Mouse (Mus musculus) liver, embryonic 16.5 days (tissue): Measurements from ENCODE around the gene Rab11a. TPM values are rescaled to one million over a fixed set of nuclear protein-coding genes. Genes with fewer than 3 reads are reported as not detected.
A peak's percentile ranks its signal among the peaks of the same experiment; 100 is the strongest.

Source experiments
- ATAC-seq: fragments of 200-750 bp; cut with Nextera tagmentation; 2 replicates; pipeline ENCODE4 v1.8.0; 2017; ENCODE audit warnings: low read depth, mild to moderate bottlenecking, moderate number of reproducible peaks, moderate library complexity
- H3K27ac ChIP-seq: fragments of 300-500 bp; sonication (generic); 2 replicates; pipeline ENCODE4 v1.5.1; 2014; ENCODE audit warnings: mild to moderate bottlenecking, low read length
- H3K27me3 ChIP-seq: fragments of 300-500 bp; sonication (generic); 2 replicates; pipeline ENCODE4 v1.6.1; 2014; ENCODE audit warnings: low read depth, low read length, mixed read lengths; ENCODE audit not compliant: control insufficient read depth, insufficient read depth
- H3K36me3 ChIP-seq: fragments of 300-500 bp; sonication (generic); 2 replicates; pipeline ENCODE4 v1.6.1; 2014; ENCODE audit warnings: mild to moderate bottlenecking; ENCODE audit not compliant: control insufficient read depth, insufficient read depth
- H3K4me1 ChIP-seq: fragments of 300-500 bp; sonication (generic); 2 replicates; pipeline ENCODE4 v1.6.1; 2014; ENCODE audit warnings: low read depth, low read length, mixed read lengths; ENCODE audit not compliant: control insufficient read depth
- H3K4me2 ChIP-seq: fragments of 300-500 bp; sonication (generic); 2 replicates; pipeline ENCODE4 v1.6.1; 2014; ENCODE audit warnings: low read depth, low read length, mixed read lengths
- H3K4me3 ChIP-seq: fragments of 300-500 bp; sonication (generic); 2 replicates; pipeline ENCODE4 v1.5.1; 2014; ENCODE audit warnings: low read depth, mild to moderate bottlenecking, low read length
- H3K9ac ChIP-seq: fragments of 300-500 bp; sonication (generic); 2 replicates; pipeline ENCODE4 v1.6.1; 2014; ENCODE audit warnings: low read depth, low read length
- H3K9me3 ChIP-seq: fragments of 300-500 bp; sonication (generic); replicated peaks from 2 replicates; pipeline ENCODE4 v1.6.1; 2016; ENCODE audit warnings: low read length; ENCODE audit not compliant: control insufficient read depth
- WGBS: fragments of 180-500 bp; shearing (Covaris S2); extraction: QIAGEN DNeasy Blood & Tissue Kit; methylation state at CpG from one replicate; pipeline ENCODE4 v1.1.7; 2014; ENCODE audit not compliant: insufficient replicate concordance; 5-methylcytosine and 5-hydroxymethylcytosine counted together
- polyA plus RNA-seq: library from polyadenylated mRNA; unstranded; fragments of >200 nt; fragmentation: Nextera tagmentation; extraction: Ambion mirVana; gene quantifications from 2 replicates; pipeline ENCODE4 v1.2.1, GENCODE M21; 2015

Gene Rab11a
- 198 and 207 TPM in 2 replicates for polyA plus RNA-seq

DNA sequence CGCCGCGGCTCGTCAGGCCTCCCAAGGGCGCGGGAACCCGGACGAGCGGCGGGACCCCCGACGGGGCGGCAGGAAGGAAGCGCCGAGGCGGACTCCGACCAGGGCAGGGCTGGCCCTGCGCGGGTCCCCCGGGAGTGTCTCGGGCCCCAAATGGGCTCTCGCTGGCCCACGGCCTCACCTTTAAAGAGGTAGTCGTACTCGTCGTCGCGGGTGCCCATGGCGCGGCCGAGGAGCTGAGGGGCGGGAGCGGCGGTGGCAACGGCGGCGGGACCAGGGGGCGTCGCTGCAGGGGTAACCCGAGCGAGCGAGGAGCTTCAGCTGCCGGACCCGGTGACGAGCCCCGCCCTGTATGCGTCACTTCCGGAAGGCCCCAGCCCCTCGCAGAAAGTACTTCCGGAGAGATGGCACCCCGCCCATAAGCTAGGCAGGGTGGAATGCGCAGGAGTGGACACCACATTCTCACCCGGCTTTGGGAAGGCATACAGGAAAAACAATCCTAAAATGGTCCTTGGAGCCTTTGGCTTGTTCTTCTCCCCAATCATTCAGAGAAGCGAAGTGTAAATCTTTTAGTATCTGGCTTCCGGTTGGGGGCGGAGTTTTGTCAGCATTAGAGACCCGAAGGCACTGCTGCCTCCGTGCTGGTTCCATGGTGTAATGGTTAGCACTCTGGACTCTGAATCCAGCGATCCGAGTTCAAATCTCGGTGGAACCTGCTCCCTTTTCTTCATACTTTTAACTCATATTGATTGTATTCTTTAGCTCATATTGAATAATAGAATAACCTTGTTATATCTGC is at the start of gene Rab11a:
Gene Rab11a (minus strand): TSS at position 353 of the 796 bp plus-strand sequence.
- peaks cover 8% of the 10 kb centered on the region for H3K4me1 ChIP-seq
- no peaks in the 10 kb centered on the region for H3K36me3 ChIP-seq
- ATAC-seq: peak; percentile 94
- H3K4me3 ChIP-seq: peak within 1 kb of the TSS; percentile 96
- H3K4me2 ChIP-seq: peak within 1 kb of the TSS; percentile 88
- H3K27ac ChIP-seq: peak within 1 kb of the TSS; percentile 94
- H3K9me3 ChIP-seq: no peaks in the 10 kb centered on the region
- H3K27me3 ChIP-seq: no peaks in the 10 kb centered on the region
- under 1% methylated on average over 59 of the region's 61 CpGs for WGBS
- peak within 1 kb of the TSS; percentile 92 for H3K9ac ChIP-seq

DNA sequence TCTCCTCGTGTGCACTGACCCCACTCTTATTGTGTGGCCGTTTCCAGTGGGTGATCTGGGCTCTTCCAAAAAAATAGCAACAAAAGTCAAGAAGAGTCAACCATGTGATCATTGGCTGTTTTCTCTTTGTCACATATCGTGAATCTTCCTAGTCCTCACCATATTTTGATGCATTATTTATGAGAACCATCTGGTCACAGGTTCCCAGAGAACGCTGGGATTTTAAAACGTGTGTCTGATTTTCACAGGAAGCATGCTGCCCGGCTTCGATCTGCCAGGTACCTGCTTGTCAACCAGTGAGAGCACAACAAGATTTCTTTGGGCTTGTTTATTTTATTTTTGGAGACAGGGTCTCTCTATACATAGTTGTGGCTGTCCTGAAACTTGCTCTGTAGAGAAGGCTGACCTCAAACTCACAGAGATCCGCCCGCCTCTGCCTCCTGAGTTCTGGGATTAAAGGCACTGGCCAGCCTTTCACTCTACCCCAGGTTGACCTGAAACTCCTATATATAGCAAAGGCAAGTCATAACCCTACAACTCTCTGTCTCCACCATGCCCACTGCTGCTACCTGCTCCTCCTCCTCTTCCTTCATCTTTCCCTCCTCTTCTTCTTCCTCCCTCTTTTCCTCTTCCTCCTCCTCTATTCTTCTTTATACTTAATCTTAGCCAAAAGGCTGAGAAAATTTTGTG is 48.8 kb upstream of the Rab11a start:
- H3K36me3 ChIP-seq: no peaks in the 10 kb centered on the region
- H3K27ac ChIP-seq: peak overlapping the region; percentile 21; the same call in 1 of the 2 replicates
- 86% methylated on average over 9 of the region's 9 CpGs for WGBS
- no peaks in the 10 kb centered on the region for H3K27me3 ChIP-seq
- no peak overlapping the region for H3K4me3 ChIP-seq
- H3K4me2 ChIP-seq: no peak overlapping the region
- peaks cover 25% of the 10 kb centered on the region for H3K4me1 ChIP-seq
- H3K9ac ChIP-seq: no peak overlapping the region
- no peaks in the 10 kb centered on the region for H3K9me3 ChIP-seq
- ATAC-seq: no peak

DNA sequence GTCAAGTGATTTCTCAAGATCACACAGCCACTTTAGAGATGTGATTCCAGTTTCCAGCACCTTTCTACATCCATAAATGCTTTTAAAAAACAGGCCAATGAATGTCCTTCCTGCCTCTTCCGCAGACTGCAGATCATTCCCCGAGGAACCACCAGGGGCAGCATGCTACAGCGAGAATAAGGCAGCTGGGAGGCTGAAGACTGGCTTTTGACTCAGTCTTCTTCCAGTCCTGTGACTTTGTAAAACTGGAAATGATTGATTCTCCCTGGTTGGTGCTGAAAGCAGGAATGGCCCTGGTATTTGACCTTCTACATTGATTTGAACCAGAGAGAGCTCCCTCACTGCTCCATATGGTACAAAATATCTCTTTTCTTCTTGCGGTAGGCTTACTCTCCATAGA is 47.3 kb upstream of the Rab11a start:
- Histone ChIP-seq H3K4me2 (no peak overlapping the region), H3K4me1 (peaks cover 12% of the 10 kb centered on the region), H3K9ac (no peak overlapping the region), H3K9me3 (no peaks in the 10 kb centered on the region), H3K27me3 (no peaks in the 10 kb centered on the region), H3K27ac (0 out of 2 replicates have a peak overlapping the region, but pooled peaks have one; percentile 35), H3K4me3 (no peak overlapping the region), H3K36me3 (no peaks in the 10 kb centered on the region)
- 34% methylated on average over 4 of the region's 4 CpGs for WGBS
- peak; percentile 79 for ATAC-seq

DNA sequence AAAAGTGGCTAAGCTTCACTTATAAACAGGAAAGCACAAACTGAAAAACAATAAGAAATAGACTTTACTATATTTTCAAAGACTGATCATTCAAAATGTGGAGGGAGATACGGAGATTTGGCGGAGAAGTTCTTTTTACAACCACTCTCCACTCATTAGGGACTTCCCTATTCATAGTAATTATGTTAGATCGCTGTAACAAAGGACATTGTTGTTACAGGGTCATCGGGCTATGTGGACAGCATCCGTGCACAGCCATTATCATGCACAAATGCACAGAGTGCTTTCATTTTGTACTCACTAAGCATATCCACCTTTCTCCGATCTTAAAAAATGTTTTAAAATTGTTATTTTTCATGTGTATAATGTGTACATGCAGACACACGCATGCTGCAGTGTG is 46.0 kb upstream of the Rab11a start:
- ATAC-seq: no peak
- H3K4me1 ChIP-seq: peaks cover 6% of the 10 kb centered on the region
- 79% methylated on average over 7 of the region's 7 CpGs for WGBS
- no peaks in the 10 kb centered on the region for H3K36me3 ChIP-seq
- no peak overlapping the region for H3K9ac ChIP-seq
- H3K27me3 ChIP-seq: no peaks in the 10 kb centered on the region
- no peak overlapping the region for H3K27ac ChIP-seq
- no peaks in the 10 kb centered on the region for H3K9me3 ChIP-seq
- H3K4me2 ChIP-seq: no peak overlapping the region
- no peak overlapping the region for H3K4me3 ChIP-seq

DNA sequence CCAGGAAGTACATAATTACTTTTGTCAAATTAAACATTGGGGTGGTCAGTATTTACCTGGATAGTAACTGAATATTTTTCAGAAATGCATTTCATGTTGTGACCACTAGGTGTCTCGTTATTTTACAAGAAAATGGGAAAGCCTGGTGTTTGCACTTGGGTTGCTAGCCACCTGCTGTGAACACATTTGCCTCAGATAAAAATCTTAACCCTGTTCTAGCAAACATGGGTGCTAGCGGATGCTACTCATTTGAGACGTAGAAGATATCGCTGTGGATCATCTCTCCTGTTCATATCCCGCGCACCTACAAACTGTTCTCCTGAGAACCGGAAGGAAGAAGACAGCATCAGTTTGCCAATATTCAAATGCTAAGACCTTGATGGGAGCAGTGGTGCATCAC is 42.1 kb upstream of the Rab11a start:
- Histone ChIP-seq H3K27ac (no peak overlapping the region), H3K27me3 (no peaks in the 10 kb centered on the region), H3K9me3 (no peaks in the 10 kb centered on the region), H3K4me1 (0 out of 2 replicates have a peak, but pooled peaks cover 3% of the 10 kb centered on the region), H3K4me2 (no peak overlapping the region), H3K36me3 (no peaks in the 10 kb centered on the region), H3K9ac (no peak overlapping the region), H3K4me3 (no peak overlapping the region)
- 35% methylated on average over 7 of the region's 7 CpGs for WGBS
- peak; percentile 50; the same call in 1 of the 2 replicates for ATAC-seq

DNA sequence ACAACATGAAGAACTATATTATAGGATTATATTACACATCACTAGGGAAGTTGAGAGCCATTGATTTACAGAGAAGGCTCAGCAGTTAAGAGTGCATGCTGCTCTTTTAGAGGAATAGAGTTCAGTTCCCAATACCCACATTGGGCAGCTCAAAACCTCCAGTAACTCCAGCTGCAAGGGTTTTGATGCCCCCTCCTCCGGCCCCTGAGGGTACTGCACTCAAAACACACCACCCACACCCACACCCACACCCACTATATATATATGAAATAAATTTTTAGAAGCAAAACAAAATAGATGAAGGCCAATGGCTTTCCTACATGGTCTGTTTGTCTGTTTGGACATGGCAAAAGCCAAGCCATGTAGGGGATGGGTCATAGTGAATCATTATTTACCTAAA is 40.6 kb upstream of the Rab11a start:
- H3K27me3 ChIP-seq: no peaks in the 10 kb centered on the region
- ATAC-seq: no peak
- 0 out of 2 replicates have a peak, but pooled peaks cover 2% of the 10 kb centered on the region for H3K4me1 ChIP-seq
- 71% methylated on average over 1 of the region's 1 CpGs for WGBS
- no peak overlapping the region for H3K4me2 ChIP-seq
- H3K27ac ChIP-seq: no peak overlapping the region
- no peak overlapping the region for H3K4me3 ChIP-seq
- H3K9ac ChIP-seq: no peak overlapping the region
- no peaks in the 10 kb centered on the region for H3K36me3 ChIP-seq
- H3K9me3 ChIP-seq: no peaks in the 10 kb centered on the region

DNA sequence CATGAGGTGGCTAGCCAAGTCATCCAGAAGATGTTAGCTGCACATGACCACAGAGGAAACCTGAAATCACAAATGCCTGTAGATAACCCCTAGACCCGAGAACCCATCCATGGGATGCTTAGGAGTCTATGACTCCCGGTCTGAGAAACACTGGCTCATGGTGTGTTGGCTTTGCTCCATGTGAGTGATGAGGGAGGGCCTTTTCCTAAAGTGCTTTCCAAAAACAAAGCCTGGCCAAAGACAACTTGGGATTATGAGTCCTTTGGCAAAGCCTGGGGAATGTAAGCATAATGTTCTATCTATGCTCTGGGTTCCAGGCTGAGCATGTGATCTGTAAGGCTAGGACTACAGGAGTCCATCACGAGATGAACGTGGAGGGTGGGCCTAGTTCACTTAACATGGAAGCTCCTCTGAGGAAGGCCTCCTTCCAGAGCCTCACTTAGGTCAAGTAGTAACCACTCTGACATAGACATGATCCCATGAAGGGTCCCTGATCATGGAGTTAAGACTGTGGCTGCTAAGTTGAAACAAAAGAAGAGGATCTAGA is 40.0 kb upstream of the Rab11a start:
- H3K4me1 ChIP-seq: 0 out of 2 replicates have a peak, but pooled peaks cover 2% of the 10 kb centered on the region
- WGBS: 68% methylated on average over 4 of the region's 4 CpGs
- H3K27me3 ChIP-seq: no peaks in the 10 kb centered on the region
- no peak overlapping the region for H3K27ac ChIP-seq
- no peak overlapping the region for H3K4me3 ChIP-seq
- no peaks in the 10 kb centered on the region for H3K9me3 ChIP-seq
- ATAC-seq: no peak
- H3K36me3 ChIP-seq: no peaks in the 10 kb centered on the region
- no peak overlapping the region for H3K9ac ChIP-seq
- no peak overlapping the region for H3K4me2 ChIP-seq

DNA sequence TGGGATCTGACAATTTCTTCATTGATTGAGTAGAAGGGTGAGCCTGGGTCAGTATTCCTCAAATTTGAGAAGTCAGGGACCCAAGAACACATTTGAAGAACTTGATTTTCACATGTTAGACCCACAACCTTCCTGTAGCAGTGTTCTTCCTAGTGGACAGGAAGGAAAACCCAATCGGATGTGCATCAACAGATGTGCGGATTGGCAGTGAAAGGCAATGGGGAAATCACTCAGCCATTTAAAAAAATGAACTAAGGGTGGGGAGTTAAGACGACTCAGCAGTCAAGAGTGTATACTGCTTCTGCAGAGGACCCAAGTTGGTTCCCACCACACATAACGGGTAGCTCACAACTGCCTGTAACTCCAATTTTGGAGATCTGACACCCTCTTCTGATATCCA is 37.9 kb upstream of the Rab11a start:
- H3K27me3 ChIP-seq: no peaks in the 10 kb centered on the region
- H3K36me3 ChIP-seq: no peaks in the 10 kb centered on the region
- no peaks in the 10 kb centered on the region for H3K9me3 ChIP-seq
- no peak for ATAC-seq
- peaks cover 2% of the 10 kb centered on the region; the same call in 1 of the 2 replicates for H3K4me1 ChIP-seq
- 45% methylated on average over 4 of the region's 4 CpGs for WGBS
- H3K4me2 ChIP-seq: no peak overlapping the region
- H3K27ac ChIP-seq: peak overlapping the region; percentile 52
- no peak overlapping the region for H3K9ac ChIP-seq
- no peak overlapping the region for H3K4me3 ChIP-seq
